Mouse (Mus musculus) limb, embryonic 13.5 days (tissue): ENCODE measurements around the gene Snx14. TPM values are rescaled to one million over a fixed set of nuclear protein-coding genes. Genes with fewer than 3 reads are reported as not detected.
A peak's percentile ranks its signal among the peaks of the same experiment; 100 is the strongest.
"Not testable (repeated sequence)": the region's sequence is repeated elsewhere in the genome, so short reads cannot be mapped to it uniquely, and the experiment has no call there.

Experiments
- ATAC-seq: fragments of 200-750 bp; cut with Nextera tagmentation; 2 replicates; pipeline ENCODE4 v1.8.0; 2017; ENCODE audit warnings: low read depth, moderate number of reproducible peaks, moderate TSS enrichment; ENCODE audit not compliant: low FRiP score
- H3K27ac ChIP-seq: fragments of 300-500 bp; sonication (generic); 2 replicates; pipeline ENCODE4 v1.5.1; 2015; ENCODE audit warnings: inconsistent platforms, mild to moderate bottlenecking, moderate library complexity
- H3K27me3 ChIP-seq: fragments of 300-500 bp; sonication (generic); 2 replicates; pipeline ENCODE4 v1.6.1; 2015; ENCODE audit warnings: mild to moderate bottlenecking, inconsistent platforms
- H3K36me3 ChIP-seq: fragments of 300-500 bp; sonication (generic); 2 replicates; pipeline ENCODE4 v1.6.1; 2015; ENCODE audit warnings: inconsistent platforms, mild to moderate bottlenecking, moderate library complexity
- H3K4me1 ChIP-seq: fragments of 300-500 bp; sonication (generic); 2 replicates; pipeline ENCODE4 v1.6.1; 2015; ENCODE audit warnings: inconsistent platforms
- H3K4me2 ChIP-seq: fragments of 300-500 bp; sonication (generic); replicated peaks from 2 replicates; pipeline ENCODE4 v1.6.1; 2015; ENCODE audit warnings: inconsistent platforms, mild to moderate bottlenecking, moderate library complexity
- H3K4me3 ChIP-seq: fragments of 300-500 bp; sonication (generic); 2 replicates; pipeline ENCODE4 v1.5.1; 2015; ENCODE audit warnings: moderate library complexity, mild to moderate bottlenecking, inconsistent platforms
- H3K9ac ChIP-seq: fragments of 300-500 bp; sonication (generic); 2 replicates; pipeline ENCODE4 v1.6.1; 2015; ENCODE audit warnings: mild to moderate bottlenecking, inconsistent platforms
- H3K9me3 ChIP-seq: fragments of 300-500 bp; sonication (generic); 2 replicates; pipeline ENCODE4 v1.6.1; 2016; ENCODE audit warnings: inconsistent platforms
- WGBS: fragments of 180-500 bp; shearing (Covaris S2); methylation state at CpG from one replicate; pipeline ENCODE4 v1.1.7; 2015; 5-methylcytosine and 5-hydroxymethylcytosine counted together
- polyA plus RNA-seq: library from polyadenylated mRNA; unstranded; fragments of >200 nt; fragmentation: Nextera tagmentation; extraction: Ambion mirVana; gene quantifications from 2 replicates; pipeline ENCODE4 v1.2.1, GENCODE M21; 2015

The Snx14 gene
- polyA plus RNA-seq, result 21.9 and 22.8 TPM in 2 replicates

GRCm38 (mm10) chr9:88438555-88439237, at the start of gene Snx14:
Gene Snx14, minus strand, starts transcription at chr9:88438958.
- H3K36me3 ChIP-seq, result peaks cover 3% of the 10 kb centered on the region; the same call in 1 of the 2 replicates
- peaks cover 19% of the 10 kb centered on the region; the same call in 1 of the 2 replicates for H3K4me1 ChIP-seq
- no peaks in the 10 kb centered on the region for H3K9me3 ChIP-seq
- H3K27me3 ChIP-seq, result no peaks in the 10 kb centered on the region
- peak; percentile 98 for ATAC-seq
- peak within 1 kb of the TSS; percentile 86 for H3K4me2 ChIP-seq
- peak within 1 kb of the TSS; percentile 77 for H3K4me3 ChIP-seq
- peak within 1 kb of the TSS; percentile 79 for H3K27ac ChIP-seq
- peak within 1 kb of the TSS; percentile 83 for H3K9ac ChIP-seq
- WGBS, result under 1% methylated on average over 62 of the region's 62 CpGs

GRCm38 (mm10) chr9:88484531-88484930, 45.8 kb upstream of the Snx14 start:
- ATAC-seq, result no peak
- Histone ChIP-seq H3K36me3 (no peaks in the 10 kb centered on the region), H3K9me3 (no peaks in the 10 kb centered on the region), H3K4me1 (peaks cover 17% of the 10 kb centered on the region), H3K4me3 (no peak overlapping the region), H3K9ac (no peak overlapping the region), H3K27ac (no peak overlapping the region), H3K4me2 (no peak overlapping the region), H3K27me3 (no peaks in the 10 kb centered on the region)
- WGBS, result 64% methylated on average over 6 of the region's 6 CpGs

- WGBS, result 0% methylated on average over 44 of the region's 52 CpGs
- Histone ChIP-seq H3K27me3 (no peaks in the 10 kb centered on the region), H3K9ac (peak overlapping the region; percentile 84), H3K4me2 (peak overlapping the region; percentile 62), H3K36me3 (peaks cover 5% of the 10 kb centered on the region; the same call in 1 of the 2 replicates), H3K4me1 (peaks cover 17% of the 10 kb centered on the region), H3K9me3 (no peaks in the 10 kb centered on the region), H3K27ac (peak overlapping the region; percentile 98), H3K4me3 (peak overlapping the region; percentile 99)
- ATAC-seq, result no peak
These were observed 44.2 kb upstream of the Snx14 start for GRCm38 (mm10) chr9:88482829-88483396.

GRCm38 (mm10) chr9:88482230-88482828, 43.6 kb upstream of the Snx14 start, which contains the start of gene Syncrip:
Gene Syncrip, minus strand, starts transcription at chr9:88482574.
- H3K4me1 ChIP-seq, result peaks cover 21% of the 10 kb centered on the region
- H3K36me3 ChIP-seq, result peaks cover 10% of the 10 kb centered on the region
- ATAC-seq, result peak; percentile 95
- H3K27me3 ChIP-seq, H3K9me3 ChIP-seq: not testable (repeated sequence)
- H3K27ac ChIP-seq, result peak within 1 kb of the TSS; percentile 98
- peak within 1 kb of the TSS; percentile 91 for H3K4me2 ChIP-seq
- peak within 1 kb of the TSS; percentile 99 for H3K4me3 ChIP-seq
- H3K9ac ChIP-seq, result peak within 1 kb of the TSS; percentile 99
- WGBS, result 0% methylated on average over 49 of the region's 68 CpGs

GRCm38 (mm10) chr9:88481791-88482160, 43.0 kb upstream of the Snx14 start:
- under 1% methylated on average over 19 of the region's 43 CpGs for WGBS
- peak overlapping the region; percentile 91 for H3K4me2 ChIP-seq
- H3K9me3 ChIP-seq, result no peaks in the 10 kb centered on the region
- H3K4me1 ChIP-seq, result peaks cover 21% of the 10 kb centered on the region
- H3K36me3 ChIP-seq, result peaks cover 12% of the 10 kb centered on the region
- ATAC-seq, result no peak; the same call in 1 of the 2 replicates
- peak overlapping the region; percentile 99 for H3K9ac ChIP-seq
- H3K27me3 ChIP-seq, result no peaks in the 10 kb centered on the region
- H3K27ac ChIP-seq, result peak overlapping the region; percentile 98
- peak overlapping the region; percentile 99 for H3K4me3 ChIP-seq

GRCm38 (mm10) chr9:88481061-88481790, 42.5 kb upstream of the Snx14 start:
- Histone ChIP-seq H3K36me3 (peaks cover 13% of the 10 kb centered on the region), H3K27ac (peak overlapping the region; percentile 98), H3K9ac (peak overlapping the region; percentile 99), H3K27me3 (no peaks in the 10 kb centered on the region), H3K9me3 (no peaks in the 10 kb centered on the region), H3K4me1 (peaks cover 21% of the 10 kb centered on the region), H3K4me3 (peak overlapping the region; percentile 99), H3K4me2 (peak overlapping the region; percentile 91)
- WGBS, result under 1% methylated on average over 75 of the region's 78 CpGs
- peak; percentile 4 for ATAC-seq

GRCm38 (mm10) chr9:88480120-88480519, 41.4 kb upstream of the Snx14 start:
- Histone ChIP-seq H3K9ac (peak overlapping the region; percentile 99), H3K27ac (no peak overlapping the region), H3K4me3 (peak overlapping the region; percentile 99), H3K4me2 (peak overlapping the region; percentile 91), H3K4me1 (peaks cover 21% of the 10 kb centered on the region), H3K36me3 (peaks cover 21% of the 10 kb centered on the region), H3K9me3 (no peaks in the 10 kb centered on the region), H3K27me3 (no peaks in the 10 kb centered on the region)
- 5% methylated on average over 1 of the region's 1 CpGs for WGBS
- ATAC-seq, result no peak

- peaks cover 19% of the 10 kb centered on the region for H3K4me1 ChIP-seq
- no peak overlapping the region for H3K4me3 ChIP-seq
- no peak overlapping the region for H3K4me2 ChIP-seq
- peaks cover 46% of the 10 kb centered on the region for H3K36me3 ChIP-seq
- no peak overlapping the region for H3K27ac ChIP-seq
- WGBS, result 45% methylated on average over 1 of the region's 1 CpGs
- H3K27me3 ChIP-seq, result no peaks in the 10 kb centered on the region
- H3K9me3 ChIP-seq, result no peaks in the 10 kb centered on the region
- no peak for ATAC-seq
- H3K9ac ChIP-seq, result no peak overlapping the region
These were observed 37.4 kb upstream of the Snx14 start for GRCm38 (mm10) chr9:88476138-88476537.

- H3K9me3 ChIP-seq, H3K27me3 ChIP-seq, H3K4me1 ChIP-seq, H3K9ac ChIP-seq, ATAC-seq, H3K4me2 ChIP-seq, H3K4me3 ChIP-seq, H3K27ac ChIP-seq: not testable (repeated sequence)
- peaks cover 54% of the 10 kb centered on the region for H3K36me3 ChIP-seq
- 91% methylated on average over 4 of the region's 4 CpGs for WGBS
These were observed 22.3 kb upstream of the Snx14 start for GRCm38 (mm10) chr9:88461017-88461416.

GRCm38 (mm10) chr9:88439991-88440390, 1.2 kb upstream of the Snx14 start:
- WGBS, result 21% methylated on average over 5 of the region's 5 CpGs
- Histone ChIP-seq H3K27me3 (no peaks in the 10 kb centered on the region), H3K9ac (no peak overlapping the region), H3K4me2 (no peak overlapping the region; the same call in 1 of the 2 replicates), H3K4me3 (no peak overlapping the region), H3K4me1 (peaks cover 19% of the 10 kb centered on the region; the same call in 1 of the 2 replicates), H3K9me3 (no peaks in the 10 kb centered on the region), H3K27ac (no peak overlapping the region), H3K36me3 (peaks cover 10% of the 10 kb centered on the region)
- ATAC-seq, result no peak

GRCm38 (mm10) chr9:88439238-88439600, 461 bp upstream of the Snx14 start:
- H3K9ac ChIP-seq, result peak overlapping the region; percentile 83
- H3K4me3 ChIP-seq, result peak overlapping the region; percentile 77
- H3K36me3 ChIP-seq, result peaks cover 3% of the 10 kb centered on the region; the same call in 1 of the 2 replicates
- H3K27ac ChIP-seq, result peak overlapping the region; percentile 79
- ATAC-seq, result peak; percentile 54
- H3K9me3 ChIP-seq, result no peaks in the 10 kb centered on the region
- H3K27me3 ChIP-seq, result no peaks in the 10 kb centered on the region
- peaks cover 19% of the 10 kb centered on the region; the same call in 1 of the 2 replicates for H3K4me1 ChIP-seq
- peak overlapping the region; percentile 86 for H3K4me2 ChIP-seq
- WGBS, result under 1% methylated on average over 17 of the region's 17 CpGs

- peak overlapping the region; percentile 86 for H3K4me2 ChIP-seq
- peaks cover 19% of the 10 kb centered on the region; the same call in 1 of the 2 replicates for H3K4me1 ChIP-seq
- no peaks in the 10 kb centered on the region for H3K27me3 ChIP-seq
- peak overlapping the region; percentile 79 for H3K27ac ChIP-seq
- H3K9ac ChIP-seq, result peak overlapping the region; percentile 83
- H3K36me3 ChIP-seq, result peaks cover 3% of the 10 kb centered on the region; the same call in 1 of the 2 replicates
- H3K9me3 ChIP-seq, result no peaks in the 10 kb centered on the region
- H3K4me3 ChIP-seq, result peak overlapping the region; percentile 77
- WGBS, result under 1% methylated on average over 15 of the region's 15 CpGs
- ATAC-seq, result no peak
These were observed 562 bp downstream of the Snx14 start for GRCm38 (mm10) chr9:88438237-88438554.
